Comparison of ENCODE assay signal across 20 mouse cellular contexts in the genomic region with DNA sequence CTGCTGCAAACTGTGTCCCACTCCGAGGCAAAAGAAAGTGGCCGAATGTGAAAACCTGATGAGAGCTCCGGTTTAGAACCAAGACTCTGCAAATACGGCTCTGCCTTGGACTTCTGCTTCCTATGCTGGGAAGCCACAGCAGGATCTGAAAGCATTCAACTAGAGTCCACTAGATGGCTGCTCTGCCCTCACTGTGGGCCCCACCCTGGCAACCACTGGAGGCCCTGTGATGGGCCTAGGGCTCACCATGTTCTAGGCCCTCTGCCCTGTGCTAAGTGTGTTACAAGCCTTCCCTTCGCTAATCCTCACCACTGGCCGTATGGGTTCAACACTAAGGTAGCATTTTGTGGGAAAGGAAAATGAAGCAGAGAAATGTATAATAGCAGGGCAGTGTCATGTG. TPM values are rescaled to one million over a fixed set of nuclear protein-coding genes. Genes with fewer than 3 reads are reported as not detected.
DNase-seq lines count a peak whose midpoint lies in the region; ATAC-seq and TF ChIP-seq lines count a peak whose summit lies in the region.
"Had no signal": no experiment of that assay in that cellular context is flagged by ENCODE, and none has a peak within 500 bp of the region (broad histone marks: within the 10 kb centered on the region; RNA-seq: fewer than 3 reads in every experiment).

No protein-coding gene starts in this region.

- TF ChIP-seq POLR2A in heart, adult 2 months (IDR thresholded peaks at IDR 0.05; ENCODE audit: insufficient read depth, low read depth, low read length): no peak
- TF ChIP-seq POLR2A in bone marrow macrophage, adult 2 months (IDR thresholded peaks at IDR 0.05; ENCODE audit: borderline replicate concordance, low read depth, low read length): no peak

- 87% methylated on average over 6 of the region's 6 CpGs for WGBS in heart, adult 2 months
- WGBS in intestine, embryonic 15.5 days: 81% methylated on average over 6 of the region's 6 CpGs

- H3K4me2 ChIP-seq in intestine, embryonic 15.5 days (replicated peaks): no peak overlapping the region
- H3K4me2 ChIP-seq: forebrain, embryonic 13.5 days; heart, embryonic 13.5 days; neural tube, embryonic 12.5 days had no signal

- intact Hi-C loops in heart, adult 2 months (cut with DNase I): no loop called here
- intact Hi-C loops in heart, postnatal 25 days (cut with DNase I): no loop called here
- intact Hi-C loops in left cerebral cortex, postnatal 25 days (cut with DNase I): no loop called here

- H3K79me2 ChIP-seq in heart, adult 2 months (replicated peaks; ENCODE audit: control insufficient read depth, insufficient read depth, low read length): peaks cover 5% of the 10 kb centered on the region

- H3K9ac ChIP-seq in heart, adult 2 months (ENCODE audit: low read depth, low read length): no peak overlapping the region
- H3K9ac ChIP-seq in intestine, embryonic 15.5 days: no peak overlapping the region
- H3K9ac ChIP-seq: forebrain, embryonic 13.5 days; heart, embryonic 13.5 days; neural tube, embryonic 12.5 days had no signal

- peak; percentile 9; the same call in 1 of the 2 replicates for TF ChIP-seq CTCF in heart, adult 2 months (IDR thresholded peaks at IDR 0.05)
- 0 out of 2 replicates have a peak, but pooled peaks have one; percentile 13 for TF ChIP-seq CTCF in bone marrow macrophage, adult 2 months (IDR thresholded peaks at IDR 0.05; ENCODE audit: low read depth, low read length)

- H3K4me1 ChIP-seq in heart, adult 2 months (ENCODE audit: control insufficient read depth, insufficient read depth, low read length): peaks cover 3% of the 10 kb centered on the region
- 0 out of 2 replicates have a peak, but pooled peaks cover 3% of the 10 kb centered on the region for H3K4me1 ChIP-seq in bone marrow macrophage, adult 2 months (ENCODE audit: control insufficient read depth, insufficient read depth, low read length)
- peaks cover 3% of the 10 kb centered on the region; the same call in 1 of the 2 replicates for H3K4me1 ChIP-seq in intestine, embryonic 15.5 days (replicated peaks)
- H3K4me1 ChIP-seq: hindbrain, embryonic 10.5 days; midbrain, embryonic 10.5 days; neural tube, embryonic 12.5 days had no signal

- 0 out of 2 replicates have a peak, but pooled peaks have one; percentile 48 for ATAC-seq in intestine, embryonic 15.5 days
- ATAC-seq in megakaryocyte, adult 5-6 weeks (ENCODE audit: poor library complexity, severe bottlenecking): peak; percentile 86
- ATAC-seq: forebrain, embryonic 13.5 days had no signal

- no peaks in the 10 kb centered on the region for H3K9me3 ChIP-seq in intestine, embryonic 15.5 days
- H3K9me3 ChIP-seq: forebrain, embryonic 13.5 days; heart, embryonic 13.5 days; hindbrain, embryonic 10.5 days; midbrain, embryonic 10.5 days; neural tube, embryonic 12.5 days had no signal

- no peak for TF ChIP-seq EP300 in heart, adult 2 months (IDR thresholded peaks at IDR 0.05; ENCODE audit: insufficient read depth, low read depth, low read length)

- no peak overlapping the region for H3K4me3 ChIP-seq in heart, adult 2 months
- H3K4me3 ChIP-seq in bone marrow macrophage, adult 2 months (ENCODE audit: insufficient read depth, low read length): no peak overlapping the region
- H3K4me3 ChIP-seq in intestine, embryonic 15.5 days (replicated peaks): no peak overlapping the region
- H3K4me3 ChIP-seq: forebrain, embryonic 13.5 days; heart, embryonic 13.5 days; hindbrain, embryonic 10.5 days; midbrain, embryonic 10.5 days; neural tube, embryonic 12.5 days had no signal

- H3K27ac ChIP-seq in heart, adult 2 months: no peak overlapping the region
- no peak overlapping the region for H3K27ac ChIP-seq in bone marrow macrophage, adult 2 months (ENCODE audit: insufficient read depth, low read depth, low read length)
- H3K27ac ChIP-seq in intestine, embryonic 15.5 days: no peak overlapping the region
- H3K27ac ChIP-seq: forebrain, embryonic 13.5 days; heart, embryonic 13.5 days; hindbrain, embryonic 10.5 days; midbrain, embryonic 10.5 days; neural tube, embryonic 12.5 days had no signal

- H3K27me3 ChIP-seq in heart, adult 2 months (ENCODE audit: control insufficient read depth, insufficient read depth, low read length): no peaks in the 10 kb centered on the region
- no peaks in the 10 kb centered on the region for H3K27me3 ChIP-seq in intestine, embryonic 15.5 days (replicated peaks)
- H3K27me3 ChIP-seq: forebrain, embryonic 13.5 days; heart, embryonic 13.5 days; neural tube, embryonic 12.5 days had no signal

- no peaks in the 10 kb centered on the region for H3K36me3 ChIP-seq in heart, adult 2 months (ENCODE audit: control insufficient read depth, insufficient read depth, low read length)
- H3K36me3 ChIP-seq in intestine, embryonic 15.5 days: no peaks in the 10 kb centered on the region

- no peak for DNase-seq in heart, adult 2 months
- DNase-seq in heart, postnatal 25 days (ENCODE audit: low spot score): no peak
- no peak for DNase-seq in left cerebral cortex, postnatal 25 days (ENCODE audit: low spot score in 2 of 2)
- DNase-seq in kidney, postnatal 36 days: no peak
- DNase-seq: adrenal gland, postnatal 10 days; cerebellum, adult 8-10 months; gastrocnemius, postnatal 25 days; kidney, postnatal 25 days; left cerebral cortex, postnatal 4 days; lung, adult 18-20 months; right cerebral cortex, postnatal 14 days; thymus, postnatal 36 days had no signal

RNA-seq across cellular contexts. Expression of a gene that starts 20.2 kb away (rescaled TPM):
- total RNA-seq in heart, adult 2 months (2021): 10 to 100 TPM; 26.4 to 31.6 TPM
- polyA plus RNA-seq in heart, adult 2 months (2012; rRNA removed): 22.9 and 29.1 TPM in 2 replicates
- 10 to 100 TPM; 33.6 to 35.3 TPM for total RNA-seq in heart, postnatal 25 days (2021)
- 73.4 and 77.6 TPM in 2 replicates for polyA plus RNA-seq in bone marrow macrophage, adult 2 months (2012; ENCODE audit: insufficient read depth, insufficient read length, missing spikeins)
- polyA plus RNA-seq in intestine, embryonic 15.5 days (2015; fragmentation: Nextera tagmentation; extraction: Ambion mirVana): 87.2 and 103 TPM in 2 replicates
- total RNA-seq in megakaryocyte, adult 5-6 weeks (2015): 85.2 and 92.7 TPM in 2 replicates
- total RNA-seq in megakaryocyte, adult 5-6 weeks (2017): 59.5 and 68.6 TPM in 2 replicates
- total RNA-seq in left cerebral cortex, postnatal 25 days (2021): 100 to 1,000 TPM; 132 to 157 TPM
